27 mouse cellular contexts compared by ENCODE assay signal in the genomic region with DNA sequence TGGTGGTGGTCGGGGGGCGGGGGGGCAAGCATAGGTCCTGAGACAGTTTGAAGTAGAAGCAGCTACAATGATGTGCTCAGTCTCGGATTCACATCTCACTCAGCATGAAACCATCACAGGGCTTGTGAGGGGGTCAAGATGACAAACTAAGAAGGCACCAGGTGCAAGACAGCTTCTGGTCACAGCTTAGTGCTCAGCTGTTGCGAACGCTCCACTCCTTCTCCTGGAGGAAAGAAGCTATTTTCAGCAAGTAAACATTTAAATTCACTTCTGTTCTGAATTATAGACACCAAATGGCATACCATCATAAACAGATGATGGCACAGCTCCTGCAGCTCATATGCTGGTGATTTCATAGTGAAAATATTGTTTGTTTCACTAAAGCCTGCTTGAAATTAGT. TPM values are rescaled to one million over a fixed set of nuclear protein-coding genes. Genes with fewer than 3 reads are reported as not detected.
DNase-seq lines count a peak whose midpoint lies in the region; ATAC-seq and TF ChIP-seq lines count a peak whose summit lies in the region.
"Had no signal": no experiment of that assay in that cellular context is flagged by ENCODE, and none has a peak within 500 bp of the region (broad histone marks: within the 10 kb centered on the region; RNA-seq: fewer than 3 reads in every experiment).

No protein-coding gene starts in this region.

- no peak overlapping the region for H3K4me2 ChIP-seq in lung, embryonic 15.5 days
- peak overlapping the region; percentile 26; the same call in 1 of the 2 replicates for H3K4me2 ChIP-seq in embryonic facial prominence, embryonic 13.5 days
- no peak overlapping the region for H3K4me2 ChIP-seq in myocyte (ENCODE audit: low read depth)
- H3K4me2 ChIP-seq: forebrain, embryonic 12.5 days; heart, embryonic 12.5 days; kidney, embryonic 15.5 days; liver, embryonic 15.5 days; midbrain, embryonic 15.5 days; neural tube, embryonic 13.5 days had no signal

- H3K27me3 ChIP-seq in lung, embryonic 15.5 days = no peaks in the 10 kb centered on the region
- H3K27me3 ChIP-seq in embryonic facial prominence, embryonic 13.5 days = no peaks in the 10 kb centered on the region
- no peaks in the 10 kb centered on the region for H3K27me3 ChIP-seq in myocyte (ENCODE audit: control insufficient read depth, insufficient read depth, insufficient read length)
- H3K27me3 ChIP-seq: forebrain, embryonic 12.5 days; heart, embryonic 12.5 days; kidney, embryonic 15.5 days; liver, embryonic 15.5 days; midbrain, embryonic 15.5 days; neural tube, embryonic 13.5 days; Patski had no signal

- peak overlapping the region; percentile 60 for H3K27ac ChIP-seq in lung, embryonic 15.5 days
- peak overlapping the region; percentile 76 for H3K27ac ChIP-seq in embryonic facial prominence, embryonic 13.5 days
- H3K27ac ChIP-seq: forebrain, embryonic 12.5 days; kidney, embryonic 15.5 days; liver, embryonic 15.5 days; macrophage; midbrain, embryonic 15.5 days; neural tube, embryonic 13.5 days had no signal

- no peak overlapping the region for H3K4me3 ChIP-seq in lung, embryonic 15.5 days
- no peak overlapping the region for H3K4me3 ChIP-seq in embryonic facial prominence, embryonic 13.5 days
- no peak overlapping the region for H3K4me3 ChIP-seq in myocyte
- H3K4me3 ChIP-seq: erythroblast, embryonic 14.5 days; forebrain, embryonic 12.5 days; heart, embryonic 12.5 days; kidney, embryonic 15.5 days; liver, embryonic 15.5 days; midbrain, embryonic 15.5 days; neural tube, embryonic 13.5 days had no signal

- ATAC-seq in frontal cortex, adult (ENCODE audit: low TSS enrichment) = peak; percentile 47; the same call in 1 of the 2 replicates
- ATAC-seq in lung, embryonic 15.5 days (ENCODE audit: borderline replicate concordance, extremely low read depth, low FRiP score, low TSS enrichment) = 0 out of 2 replicates have a peak, but pooled peaks have one; percentile 27
- ATAC-seq in embryonic facial prominence, embryonic 13.5 days (ENCODE audit: insufficient number of reproducible peaks, insufficient read depth, low FRiP score, low TSS enrichment, low read depth) = no peak
- ATAC-seq: midbrain, embryonic 15.5 days; Patski had no signal

- no peaks in the 10 kb centered on the region for H3K36me3 ChIP-seq in lung, embryonic 15.5 days
- H3K36me3 ChIP-seq in embryonic facial prominence, embryonic 13.5 days = no peaks in the 10 kb centered on the region
- no peaks in the 10 kb centered on the region for H3K36me3 ChIP-seq in myocyte (ENCODE audit: control insufficient read depth, insufficient read depth)
- H3K36me3 ChIP-seq: forebrain, embryonic 12.5 days; heart, embryonic 12.5 days; kidney, embryonic 15.5 days; liver, embryonic 15.5 days; midbrain, embryonic 15.5 days; neural tube, embryonic 13.5 days had no signal

- H3K79me2 ChIP-seq in myocyte (ENCODE audit: control insufficient read depth, insufficient read depth) = no peaks in the 10 kb centered on the region

- peaks cover 19% of the 10 kb centered on the region for H3K4me1 ChIP-seq in lung, embryonic 15.5 days
- H3K4me1 ChIP-seq in embryonic facial prominence, embryonic 13.5 days = peaks cover 20% of the 10 kb centered on the region
- H3K4me1 ChIP-seq: forebrain, embryonic 12.5 days; kidney, embryonic 15.5 days; liver, embryonic 15.5 days; midbrain, embryonic 15.5 days; neural tube, embryonic 13.5 days had no signal

- H3ac ChIP-seq in myocyte (ENCODE audit: control insufficient read depth, insufficient read length) = no peak overlapping the region

- DNase-seq in frontal cortex, postnatal 10 days (ENCODE audit: low spot score in 2 of 2) = no peak
- no peak for DNase-seq in lung, postnatal 36 days
- DNase-seq in cerebellum, adult 9-10 months = no peak
- no peak for DNase-seq in right cerebral cortex, adult 2 months (ENCODE audit: low spot score in 2 of 2)
- DNase-seq: adrenal gland, adult 2 months; cerebellum, adult 18-20 months; gastrocnemius, postnatal 25 days; heart, adult 18-20 months; heart, postnatal 10 days; kidney, adult 11 months; kidney, postnatal 36 days; liver; right cerebral cortex, postnatal 4 days; thymus, postnatal 36 days had no signal

- 56% methylated on average over 5 of the region's 5 CpGs for WGBS in lung, embryonic 15.5 days
- WGBS in embryonic facial prominence, embryonic 13.5 days = 53% methylated on average over 5 of the region's 5 CpGs

- no peaks in the 10 kb centered on the region for H3K9me3 ChIP-seq in lung, embryonic 15.5 days
- no peaks in the 10 kb centered on the region for H3K9me3 ChIP-seq in embryonic facial prominence, embryonic 13.5 days
- H3K9me3 ChIP-seq: forebrain, embryonic 12.5 days; heart, embryonic 12.5 days; kidney, embryonic 15.5 days; liver, embryonic 15.5 days; midbrain, embryonic 15.5 days; neural tube, embryonic 13.5 days had no signal

- no peak for TF ChIP-seq POLR2A in myocyte (IDR thresholded peaks at IDR 0.05; ENCODE audit: insufficient read length, low read depth)

- H3K9ac ChIP-seq in lung, embryonic 15.5 days = no peak overlapping the region
- no peak overlapping the region for H3K9ac ChIP-seq in embryonic facial prominence, embryonic 13.5 days
- H3K9ac ChIP-seq: forebrain, embryonic 12.5 days; heart, embryonic 12.5 days; kidney, embryonic 15.5 days; liver, embryonic 15.5 days; midbrain, embryonic 15.5 days; neural tube, embryonic 13.5 days had no signal

TF ChIP-seq in myocyte, 11 proteins besides CTCF, POLR2A, EP300 and RAD21:
- peak; percentile 94 for TF ChIP-seq TCF12 (IDR thresholded peaks at IDR 0.05; ENCODE audit: insufficient read depth, poor library complexity, severe bottlenecking)
- TF ChIP-seq TCF3 (IDR thresholded peaks at IDR 0.05; ENCODE audit: insufficient read length, low read depth) = peak; percentile 85
- peak; percentile 92 to 98 (median 97) for TF ChIP-seq MYOD1 (IDR thresholded peaks at IDR 0.05; ENCODE audit: control insufficient read depth in 1 of 3, insufficient read length in 2 of 3, low read depth in 2 of 3)
- no peak for TF ChIP-seq MAX (IDR thresholded peaks at IDR 0.05; ENCODE audit: low read depth)
- peak; percentile 64 to 94 (median 93) for TF ChIP-seq MYOG (IDR thresholded peaks at IDR 0.05; ENCODE audit: control insufficient read depth in 1 of 3, insufficient read depth in 1 of 3, insufficient read length in 2 of 3, low read depth in 2 of 3)
- TF ChIP-seq POLR2AphosphoS2 (IDR thresholded peaks at IDR 0.05; ENCODE audit: insufficient read length, low read depth) = no peak

RNA-seq across cellular contexts. Expression of gene Tes3-ps, which starts 7.7 kb away (rescaled TPM):
- 0.94 and 1.4 TPM in 2 replicates for polyA plus RNA-seq in lung, embryonic 15.5 days (2015; fragmentation: Nextera tagmentation; extraction: Ambion mirVana)
- 1.4 and 2.7 TPM in 2 replicates for polyA plus RNA-seq in embryonic facial prominence, embryonic 13.5 days (2015; fragmentation: Nextera tagmentation; extraction: Ambion mirVana)
- 0.61 TPM for polyA plus RNA-seq in myocyte (2012; fragmentation: generic; extraction: Trizol)
- polyA plus RNA-seq: adrenal gland, adult 2 months had no signal

RNA-seq across cellular contexts. Expression of gene Ecm2, which starts 19.2 kb away (rescaled TPM):
- 1.3 and 1.6 TPM in 2 replicates for polyA plus RNA-seq in lung, embryonic 15.5 days (2015; fragmentation: Nextera tagmentation; extraction: Ambion mirVana)
- polyA plus RNA-seq in embryonic facial prominence, embryonic 13.5 days (2015; fragmentation: Nextera tagmentation; extraction: Ambion mirVana) = 1.3 and 1.4 TPM in 2 replicates
- 0.08 TPM for polyA plus RNA-seq in myocyte (2012; fragmentation: generic; extraction: Trizol)
- polyA plus RNA-seq: erythroblast, embryonic 14.5 days; macrophage had no signal

RNA-seq across cellular contexts. Expression of gene Aspn, which starts 58.9 kb away (rescaled TPM):
- 30.6 and 32.0 TPM in 2 replicates for polyA plus RNA-seq in lung, embryonic 15.5 days (2015; fragmentation: Nextera tagmentation; extraction: Ambion mirVana)
- 62.9 and 89.3 TPM in 2 replicates for polyA plus RNA-seq in embryonic facial prominence, embryonic 13.5 days (2015; fragmentation: Nextera tagmentation; extraction: Ambion mirVana)
- 0.37 TPM for polyA plus RNA-seq in myocyte (2012; fragmentation: generic; extraction: Trizol)
- polyA plus RNA-seq: erythroblast, embryonic 14.5 days; macrophage; Patski had no signal

Comparison
In these comparisons a context has a peak if more than half of its experiments do, and no peak if none do; other contexts are left out.
1. RNA of gene Aspn, which starts 58.9 kb away (polyA plus RNA-seq): 62.9 to 89.3 TPM in embryonic facial prominence, embryonic 13.5 days and 30.6 to 32.0 TPM in lung, embryonic 15.5 days; 0.37 TPM in myocyte (single experiment); every median in the first group is over 10 times any median in the second.